Mouse (Mus musculus) lung, adult 2 months (tissue): ENCODE data around the gene Spata16.

Experiments
- CTCF ChIP-seq: fragments of 200-500 bp; IDR thresholded peaks from 2 replicates; pipeline ENCODE4 v1.5.1; 2011; ENCODE audit warnings: mild to moderate bottlenecking, low read length, control low read depth; ENCODE audit not compliant: insufficient read depth
- POLR2A ChIP-seq: fragments of 200-500 bp; IDR thresholded peaks from 2 replicates; pipeline ENCODE4 v1.6.1; 2011; ENCODE audit warnings: low read depth, mild to moderate bottlenecking, control low read depth, low read length, borderline replicate concordance; ENCODE audit errors: extremely low read depth

GRCm38 (mm10) chr3:26850207-26850606 is 212.8 kb downstream of the Spata16 start:
- no peak for TF ChIP-seq CTCF
- TF ChIP-seq POLR2A, result no peak
